Mouse (Mus musculus): ENCODE results near the gene Snx29.

- TF ChIP-seq POLR2A (IDR thresholded peaks at IDR 0.05; ENCODE audit: extremely low read depth, insufficient read depth, low read length) (no peak), CTCF (IDR thresholded peaks at IDR 0.05; ENCODE audit: low read depth, low read length) (no peak)
These were observed 353.3 kb downstream of the Snx29 start for GRCm38 (mm10) chr16:11676006-11676405.
